18 mouse cellular contexts compared by ENCODE assay signal in genomic region chr16:17611383-17611782, GRCm38 (mm10). TPM values are rescaled to one million over a fixed set of nuclear protein-coding genes. Genes with fewer than 3 reads are reported as not detected.
"Had no signal": no experiment of that assay in that cellular context is flagged by ENCODE, and none has a peak within 500 bp of the region (broad histone marks: within the 10 kb centered on the region; RNA-seq: fewer than 3 reads in every experiment).

No protein-coding gene starts in this region.

- H3K27me3 ChIP-seq: intestine, embryonic 15.5 days; liver, embryonic 15.5 days; neural tube, embryonic 12.5 days; stomach, embryonic 15.5 days had no signal

- ATAC-seq: intestine, embryonic 15.5 days; lung, postnatal 0 days had no signal

- DNase-seq: kidney, adult 18-20 months; kidney, postnatal 10 days; kidney, postnatal 4 days; lung, adult 2 months; lung, postnatal 36 days; midbrain, embryonic 14.5 days; thymus, adult 2 months; thymus, postnatal 25 days had no signal

RNA-seq across cellular contexts. Expression of gene Ccdc74a, which starts 34.9 kb away (rescaled TPM):
- total RNA-seq: neutrophil, adult 5-6 weeks had no signal

RNA-seq across cellular contexts. Expression of gene P2rx6, which starts 49.7 kb away (rescaled TPM):
- total RNA-seq: megakaryocyte progenitor cell, adult 5-6 weeks; neutrophil, adult 5-6 weeks had no signal

RNA-seq across cellular contexts. Expression of gene Lrrc74b, which starts 50.3 kb away (rescaled TPM):
- total RNA-seq: neutrophil, adult 5-6 weeks had no signal
- polyA plus RNA-seq: limb, embryonic 10.5 days; liver, embryonic 11.5 days; liver, embryonic 15.5 days; spleen, adult 2 months had no signal
